Mouse (Mus musculus) testis, postnatal 14 days (tissue): ENCODE measurements around the gene Gse1.

Experiments
- DNase-seq: peaks from one replicate; pipeline ENCODE4 v3.0.0; 2021; ENCODE audit warnings: low spot score

The Gse1 gene

GRCm38 (mm10) chr8:120212596-120212995, 15.7 kb upstream of the Gse1 start:
- DNase-seq = no peak

DNA sequence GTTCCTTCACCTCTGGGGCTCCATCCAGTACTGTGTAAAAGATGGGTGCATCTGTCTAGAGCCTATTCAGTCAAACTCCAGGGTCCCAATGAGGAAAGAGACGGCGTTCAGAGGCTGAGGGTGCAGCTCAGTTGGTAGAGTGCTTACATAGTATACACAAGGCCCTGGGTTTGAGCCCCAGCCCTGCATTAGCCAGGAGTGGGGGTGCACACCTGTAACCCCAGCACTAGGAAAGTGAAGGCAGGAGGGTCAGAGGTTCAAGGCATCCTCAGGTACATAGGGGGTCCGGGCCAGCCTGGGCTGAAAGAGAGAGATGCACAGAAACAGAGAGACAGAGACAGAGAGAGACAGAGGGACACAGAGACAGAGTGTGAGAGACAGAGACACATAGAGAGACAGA, 15.0 kb upstream of the Gse1 start:
- no peak for DNase-seq

- DNase-seq = no peak
Measured at GRCm38 (mm10) chr8:120213939-120214338, 14.3 kb upstream of the Gse1 start.

DNA sequence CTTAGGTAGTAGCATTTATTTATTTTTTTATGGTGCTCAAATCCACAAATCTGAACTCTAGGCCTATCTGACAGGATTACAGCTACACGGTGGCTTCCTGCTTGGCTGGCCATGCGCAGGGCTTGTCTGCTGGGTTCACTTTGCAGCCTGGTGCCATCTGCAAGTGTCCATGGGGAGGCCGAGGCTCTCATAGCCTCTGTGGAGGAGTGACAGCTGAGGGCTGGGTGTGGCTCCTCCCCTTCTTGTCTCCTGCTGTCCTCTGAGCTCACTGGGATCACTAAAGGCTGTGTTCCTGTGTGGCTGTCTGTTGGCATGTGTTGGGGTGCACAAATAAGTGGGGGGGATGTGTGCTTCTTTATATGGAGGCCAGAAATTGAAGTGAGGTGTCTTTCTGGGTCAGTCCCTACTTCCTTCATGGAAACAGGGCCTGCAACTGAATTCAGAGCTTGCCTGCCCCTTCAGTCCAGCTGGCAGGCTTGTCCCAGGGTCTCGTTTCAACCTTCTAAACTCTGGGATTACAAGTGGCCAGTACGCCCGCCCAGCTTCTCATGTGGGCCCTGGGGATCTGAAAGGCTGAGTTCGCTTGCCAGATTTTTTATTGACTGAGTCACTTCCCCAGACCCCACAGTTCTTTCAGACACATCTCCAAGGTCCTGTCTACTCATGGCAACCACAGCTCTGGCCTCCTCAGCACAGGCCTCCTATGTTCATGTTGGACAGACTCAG, 12.7 kb upstream of the Gse1 start:
- DNase-seq = no peak

DNA sequence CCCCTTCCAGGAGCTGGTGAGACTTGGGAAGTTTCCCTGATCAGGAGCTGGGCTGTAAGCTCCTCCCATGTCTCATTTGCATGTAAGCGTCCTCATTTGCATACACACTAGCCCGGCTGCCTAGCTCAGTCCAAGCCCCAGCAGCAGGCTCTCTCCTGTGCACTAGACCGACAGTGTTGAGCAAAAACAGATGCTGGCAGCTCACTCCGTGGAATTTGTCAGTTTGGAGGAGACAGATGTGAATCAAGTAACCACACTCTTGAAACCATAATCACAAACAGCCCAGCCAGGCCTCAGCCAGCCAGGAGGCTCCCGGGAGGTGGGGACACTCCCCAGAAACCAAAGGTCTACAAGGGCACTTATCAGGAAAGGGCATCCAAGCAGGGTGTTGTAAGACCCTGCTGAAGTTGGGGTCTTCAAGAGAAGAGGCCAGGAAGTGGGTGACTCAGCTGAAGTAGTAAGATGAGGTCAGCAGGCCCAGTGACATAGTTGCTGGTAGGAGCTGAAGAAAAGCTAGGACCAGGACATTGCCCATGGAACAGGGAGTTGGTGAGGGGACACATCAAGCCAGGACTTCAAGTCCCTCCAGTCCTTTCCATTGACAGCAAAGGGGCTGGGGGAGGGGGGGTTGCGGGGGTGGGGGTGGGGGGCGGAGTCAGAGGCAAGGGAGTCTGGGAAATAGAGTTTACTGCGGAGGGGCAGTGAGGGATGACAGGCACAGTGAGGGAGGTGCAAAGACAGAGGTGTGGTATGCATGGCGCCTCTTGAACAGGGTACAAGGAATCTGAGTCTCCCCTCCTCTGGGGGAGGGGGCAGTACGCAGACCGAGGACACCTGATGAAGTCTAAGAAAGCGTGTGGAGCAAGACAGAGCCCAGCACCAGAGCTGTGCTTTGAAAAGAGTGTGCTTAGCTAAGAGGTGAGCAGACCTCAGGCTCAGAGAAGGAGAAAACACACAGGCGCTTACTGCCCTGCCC, 11.1 kb upstream of the Gse1 start:
- no peak for DNase-seq

- DNase-seq = no peak
Measured at GRCm38 (mm10) chr8:120222548-120222947, 5.7 kb upstream of the Gse1 start.

- no peak for DNase-seq
Measured at GRCm38 (mm10) chr8:120224521-120225420, 3.5 kb upstream of the Gse1 start.

- DNase-seq = no peak
Measured at GRCm38 (mm10) chr8:120225421-120226151, 2.7 kb upstream of the Gse1 start.

GRCm38 (mm10) chr8:120226700-120227577, 1.3 kb upstream of the Gse1 start:
- DNase-seq = no peak

DNA sequence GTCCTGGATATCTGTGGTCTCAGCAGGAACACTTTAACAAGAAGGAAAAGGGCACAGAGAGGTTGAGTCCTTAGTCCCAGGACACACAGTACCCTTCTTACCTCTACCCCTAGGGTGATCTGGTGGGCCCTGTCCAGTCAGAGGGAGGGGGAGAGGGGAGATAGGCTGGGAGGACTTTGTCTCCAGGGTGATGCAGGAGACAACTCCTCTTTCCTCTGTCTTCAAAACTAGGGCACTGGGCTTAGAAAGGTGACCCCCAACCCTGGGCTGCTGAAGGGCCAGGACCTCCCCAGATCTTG, 729 bp upstream of the Gse1 start:
- no peak for DNase-seq

GRCm38 (mm10) chr8:120228781-120229573, 721 bp downstream of the Gse1 start:
- no peak for DNase-seq

DNA sequence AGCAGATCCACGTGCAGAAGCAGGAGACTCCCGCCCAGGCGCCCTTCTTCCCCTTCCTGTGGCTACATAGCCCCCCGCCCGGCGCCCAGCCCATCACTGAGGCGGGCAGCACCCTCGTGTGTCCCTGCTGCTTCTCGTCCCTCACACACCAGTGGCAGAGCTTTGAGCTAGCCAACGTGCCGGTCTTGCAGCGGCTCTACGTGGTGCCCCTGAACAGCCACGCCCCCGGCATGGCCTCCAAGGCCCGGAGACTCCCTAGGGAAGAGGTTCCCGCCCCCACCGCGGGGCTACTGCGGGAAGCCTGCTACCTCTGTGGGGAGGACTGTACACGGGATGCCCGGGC, 1.3 kb downstream of the Gse1 start:
- DNase-seq = no peak

GRCm38 (mm10) chr8:120230081-120230480, 1.8 kb downstream of the Gse1 start:
- no peak for DNase-seq

DNA sequence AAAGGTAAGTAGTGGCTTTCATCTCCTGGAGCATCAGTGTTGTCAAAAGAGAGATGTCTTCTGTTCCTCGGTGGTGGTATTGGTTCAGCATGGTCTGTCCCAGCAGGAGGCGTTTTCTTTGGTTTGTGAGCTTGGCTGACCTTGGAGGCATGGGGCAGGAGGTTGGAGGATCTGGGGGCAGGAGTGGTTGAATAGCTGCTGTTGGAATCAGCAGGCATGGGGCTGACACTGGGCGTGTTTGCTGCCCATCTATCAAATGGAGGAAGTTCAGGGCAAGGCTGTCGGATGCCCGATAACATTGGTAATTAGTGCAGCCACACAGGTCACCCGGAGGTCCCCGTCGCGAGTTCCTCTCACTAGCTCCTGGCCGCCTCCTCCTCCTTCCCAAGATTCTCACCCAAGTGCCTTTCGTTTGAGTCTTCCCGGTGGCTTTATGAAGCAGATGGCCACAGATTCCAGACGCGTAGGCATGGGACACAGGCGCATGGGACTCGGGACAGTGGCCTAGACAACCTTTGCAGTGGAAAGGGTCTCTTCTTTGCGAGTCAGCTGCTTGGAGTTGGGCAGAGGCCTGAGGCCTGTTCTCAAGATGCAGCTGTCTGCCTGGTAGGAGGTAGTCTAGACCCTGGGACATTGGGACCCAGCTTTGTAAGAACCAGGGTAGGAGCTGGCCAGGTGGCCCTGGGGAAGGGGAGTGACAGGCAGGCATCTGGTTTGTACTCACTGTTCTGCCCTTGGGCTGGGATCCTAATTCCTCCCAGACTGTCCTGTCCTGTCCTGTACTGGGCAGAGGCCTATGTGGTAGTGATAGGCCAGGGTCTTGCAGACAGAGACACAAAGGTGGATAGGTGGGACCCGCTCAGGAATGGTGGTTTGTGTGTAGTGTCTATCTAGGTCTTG, 2.7 kb downstream of the Gse1 start:
- DNase-seq = no peak

GRCm38 (mm10) chr8:120231870-120232269, 3.6 kb downstream of the Gse1 start:
- no peak for DNase-seq

GRCm38 (mm10) chr8:120232398-120232797, 4.1 kb downstream of the Gse1 start:
- DNase-seq = no peak

- no peak for DNase-seq
Measured at GRCm38 (mm10) chr8:120232913-120233312, 4.7 kb downstream of the Gse1 start.

DNA sequence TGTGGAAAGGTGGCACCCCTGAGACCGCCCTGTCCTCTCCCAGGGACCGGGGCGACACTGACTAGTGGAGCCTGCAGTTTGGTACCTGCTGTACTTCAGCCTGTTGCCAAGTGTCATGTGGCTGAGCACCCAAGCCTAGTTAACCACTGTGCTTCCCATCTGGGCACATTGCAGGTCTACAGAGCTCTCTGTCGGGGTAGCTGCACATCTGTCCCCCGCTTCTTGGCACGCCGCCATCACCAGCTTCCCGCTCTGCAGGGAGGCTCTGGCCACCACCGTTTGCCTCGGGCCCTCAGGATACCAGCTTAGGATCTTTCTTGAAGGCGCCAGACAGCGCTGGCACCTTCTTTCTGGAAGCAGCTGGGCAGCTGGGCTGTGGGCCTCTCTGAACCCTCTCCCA, 6.2 kb downstream of the Gse1 start:
- no peak for DNase-seq

GRCm38 (mm10) chr8:120234866-120235265, 6.6 kb downstream of the Gse1 start:
- DNase-seq = no peak
